Mouse (Mus musculus): ENCODE measurements at regions not wholly inside any gene's neighbourhood (a gene's known extent, or its start where the extent isn't known, plus 50 kb on each side); places are given as distances from the start of the nearest gene placed in this dataset.

GRCm38 (mm10) chr2:75087164-75087563 is 261.6 kb downstream of the Mtx2 start:
- TF ChIP-seq CTCF (IDR thresholded peaks at IDR 0.05; ENCODE audit: extremely low read depth, insufficient read length, insufficient replicate concordance, low read depth, low read length) (no peak), POLR2A (IDR thresholded peaks at IDR 0.05; ENCODE audit: low read depth, low read length) (no peak)

Data from small intestine, adult 2 months (tissue).